8 mouse cellular contexts compared by ENCODE assay signal in the genomic region with DNA sequence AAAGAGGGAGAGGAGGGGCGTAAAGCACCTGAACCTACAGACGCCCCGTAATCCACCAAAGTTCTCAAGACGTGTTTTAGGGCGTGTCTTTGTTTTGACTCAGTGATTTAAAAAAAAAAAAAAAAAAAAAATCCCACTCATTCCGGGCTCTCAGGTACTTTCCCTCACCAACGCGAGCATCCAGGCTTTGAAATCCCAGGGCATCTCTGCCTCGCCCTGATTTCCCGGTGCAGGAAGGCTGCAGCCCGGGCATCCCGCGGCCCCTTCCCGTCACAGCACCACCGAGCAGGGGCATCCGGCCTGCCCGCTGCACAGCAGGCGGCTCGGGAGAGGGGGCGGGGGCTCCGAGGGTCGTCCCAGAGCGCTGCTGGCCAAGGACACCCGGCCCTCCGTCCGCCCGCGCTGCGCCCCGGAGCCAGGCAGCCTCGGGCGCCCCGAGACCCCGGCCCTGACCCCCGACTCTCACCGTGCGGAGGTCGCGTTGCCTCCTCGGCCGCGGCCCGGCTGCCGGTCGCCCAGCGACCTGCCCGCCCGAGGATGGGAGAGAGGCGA. TPM values are rescaled to one million over a fixed set of nuclear protein-coding genes. Genes with fewer than 3 reads are reported as not detected.
DNase-seq lines count a peak whose midpoint lies in the region; ATAC-seq and TF ChIP-seq lines count a peak whose summit lies in the region.

No protein-coding gene starts in this region.

- ATAC-seq in hindbrain, embryonic 12.5 days (ENCODE audit: low FRiP score) = peak; percentile 89
- ATAC-seq in liver, embryonic 11.5 days (replicated peaks; ENCODE audit: low FRiP score) = peak; percentile 63
- peak; percentile 86 for ATAC-seq in midbrain, embryonic 16.5 days

- peak overlapping the region; percentile 43 for H3K27ac ChIP-seq in spleen, adult 2 months (ENCODE audit: insufficient read depth, low read length)
- peak overlapping the region; percentile 95 for H3K27ac ChIP-seq in hindbrain, embryonic 12.5 days
- peak overlapping the region; percentile 23 for H3K27ac ChIP-seq in liver, embryonic 11.5 days (ENCODE audit: low read depth, low read length)
- peak overlapping the region; percentile 92 for H3K27ac ChIP-seq in midbrain, embryonic 16.5 days (ENCODE audit: low read length)

- no peak for TF ChIP-seq POLR2A in spleen, adult 2 months (IDR thresholded peaks at IDR 0.05; ENCODE audit: low read depth, low read length)

- no peak for TF ChIP-seq CTCF in spleen, adult 2 months (IDR thresholded peaks at IDR 0.05; ENCODE audit: extremely low read depth, insufficient read depth, insufficient read length, insufficient replicate concordance)

- no peaks in the 10 kb centered on the region for H3K9me3 ChIP-seq in hindbrain, embryonic 12.5 days (replicated peaks)
- H3K9me3 ChIP-seq in liver, embryonic 11.5 days (ENCODE audit: control insufficient read depth, low read length) = no peaks in the 10 kb centered on the region
- H3K9me3 ChIP-seq in midbrain, embryonic 16.5 days (replicated peaks; ENCODE audit: control insufficient read depth, low read length, poor library complexity, severe bottlenecking) = no peaks in the 10 kb centered on the region

- H3K4me3 ChIP-seq in spleen, adult 2 months (ENCODE audit: extremely low read depth, insufficient read depth, insufficient read length) = peak overlapping the region; percentile 77
- peak overlapping the region; percentile 90 for H3K4me3 ChIP-seq in hindbrain, embryonic 12.5 days
- peak overlapping the region; percentile 75 for H3K4me3 ChIP-seq in liver, embryonic 11.5 days (ENCODE audit: low read depth, low read length)
- peak overlapping the region; percentile 76 for H3K4me3 ChIP-seq in midbrain, embryonic 16.5 days (ENCODE audit: low read depth, low read length)

- H3K4me1 ChIP-seq in spleen, adult 2 months (ENCODE audit: control insufficient read depth, insufficient read depth, insufficient read length) = peaks cover 2% of the 10 kb centered on the region
- H3K4me1 ChIP-seq in hindbrain, embryonic 12.5 days = peaks cover 14% of the 10 kb centered on the region
- peaks cover 4% of the 10 kb centered on the region; the same call in 1 of the 2 replicates for H3K4me1 ChIP-seq in liver, embryonic 11.5 days (replicated peaks; ENCODE audit: control insufficient read depth, insufficient read depth, low read length)
- H3K4me1 ChIP-seq in midbrain, embryonic 16.5 days (ENCODE audit: control insufficient read depth, insufficient read depth, low read length) = peaks cover 21% of the 10 kb centered on the region

- no peaks in the 10 kb centered on the region for H3K27me3 ChIP-seq in spleen, adult 2 months (ENCODE audit: control insufficient read depth, insufficient read depth, low read length)
- no peaks in the 10 kb centered on the region for H3K27me3 ChIP-seq in hindbrain, embryonic 12.5 days
- no peaks in the 10 kb centered on the region for H3K27me3 ChIP-seq in liver, embryonic 11.5 days (replicated peaks; ENCODE audit: control insufficient read depth, insufficient read depth, low read length)
- no peaks in the 10 kb centered on the region for H3K27me3 ChIP-seq in midbrain, embryonic 16.5 days (ENCODE audit: control insufficient read depth, insufficient read depth, low read depth, low read length)

- H3K4me2 ChIP-seq in hindbrain, embryonic 12.5 days (replicated peaks) = peak overlapping the region; percentile 57
- peak overlapping the region; percentile 79 for H3K4me2 ChIP-seq in liver, embryonic 11.5 days
- peak overlapping the region; percentile 56 for H3K4me2 ChIP-seq in midbrain, embryonic 16.5 days (ENCODE audit: low read length)

- peak overlapping the region; percentile 93 for H3K9ac ChIP-seq in hindbrain, embryonic 12.5 days
- H3K9ac ChIP-seq in liver, embryonic 11.5 days (ENCODE audit: low read depth, low read length) = peak overlapping the region; percentile 65
- peak overlapping the region; percentile 98 for H3K9ac ChIP-seq in midbrain, embryonic 16.5 days (ENCODE audit: low read depth, low read length)

- no peaks in the 10 kb centered on the region for H3K36me3 ChIP-seq in spleen, adult 2 months (ENCODE audit: control insufficient read depth, insufficient read depth, low read length)
- no peaks in the 10 kb centered on the region for H3K36me3 ChIP-seq in hindbrain, embryonic 12.5 days
- no peaks in the 10 kb centered on the region for H3K36me3 ChIP-seq in liver, embryonic 11.5 days (ENCODE audit: control insufficient read depth, insufficient read depth, low read length)
- no peaks in the 10 kb centered on the region for H3K36me3 ChIP-seq in midbrain, embryonic 16.5 days (ENCODE audit: control insufficient read depth, insufficient read depth, low read length)

- peak; percentile 11 to 52 for DNase-seq in spleen, adult 2 months (ENCODE audit: low read depth in 1 of 2, low spot score in 2 of 2)
- DNase-seq in spleen, adult 12 weeks (ENCODE audit: low spot score) = no peak
- DNase-seq in brain, embryonic 18.5 days (ENCODE audit: low read depth, low spot score) = peak; percentile 4
- no peak for DNase-seq in liver, embryonic 11.5 days (ENCODE audit: low spot score)
- DNase-seq in thymus, postnatal 36 days = peak; percentile 65 to 77
- no peak for DNase-seq in c-Kit-positive CD71-positive TER-119-positive erythroid progenitor cells, embryonic 14.5 days (ENCODE audit: low spot score)

- under 1% methylated on average over 48 of the region's 49 CpGs for WGBS in spleen, adult 2 months
- 1% methylated on average over 45 of the region's 49 CpGs for WGBS in hindbrain, embryonic 12.5 days
- 2% methylated on average over 47 of the region's 49 CpGs for WGBS in liver, embryonic 11.5 days
- under 1% methylated on average over 38 of the region's 49 CpGs for WGBS in midbrain, embryonic 16.5 days

RNA-seq across cellular contexts. Expression of gene Ccser2, which starts 0.4 kb away (rescaled TPM):
- 5.9 and 6.4 TPM in 2 replicates for polyA plus RNA-seq in spleen, adult 2 months (2012; rRNA removed)
- polyA plus RNA-seq in hindbrain, embryonic 12.5 days (2016; fragmentation: Nextera tagmentation; extraction: Ambion mirVana) = 58.0 and 59.4 TPM in 2 replicates
- 10.7 and 11.1 TPM in 2 replicates for polyA plus RNA-seq in liver, embryonic 11.5 days (2014; fragmentation: Nextera tagmentation; extraction: Ambion mirVana)
- polyA plus RNA-seq in midbrain, embryonic 16.5 days (2015; fragmentation: Nextera tagmentation; extraction: Ambion mirVana) = 92.9 and 97.5 TPM in 2 replicates

Comparison
In these comparisons a context has a peak if more than half of its experiments do, and no peak if none do; other contexts are left out.
1. DNase-seq: peak in spleen, adult 2 months (2 of 2), brain, embryonic 18.5 days (single experiment) and thymus, postnatal 36 days (2 of 2); none in spleen, adult 12 weeks (single experiment), liver, embryonic 11.5 days (single experiment) and c-Kit-positive CD71-positive TER-119-positive erythroid progenitor cells, embryonic 14.5 days (single experiment).
2. H3K27ac ChIP-seq: peak in every context shown above with its lines; median percentile 95 in hindbrain, embryonic 12.5 days; 92 in midbrain, embryonic 16.5 days; 43 in spleen, adult 2 months; 23 in liver, embryonic 11.5 days.
3. Peak in every context shown above with its lines, with median percentiles within 50 percentile points of each other: H3K4me3 ChIP-seq, ATAC-seq, H3K4me2 ChIP-seq and H3K9ac ChIP-seq.